Mouse (Mus musculus) hindbrain, embryonic 16.5 days (tissue): ENCODE data around the gene Gm17387. TPM values are rescaled to one million over a fixed set of nuclear protein-coding genes. Genes with fewer than 3 reads are reported as not detected.

Experiments used
- ATAC-seq: fragments of 200-750 bp; cut with Nextera tagmentation; 2 replicates; pipeline ENCODE4 v1.8.0; 2017; ENCODE audit warnings: moderate TSS enrichment, moderate library complexity
- H3K27ac ChIP-seq: fragments of 300-500 bp; sonication (generic); 2 replicates; pipeline ENCODE4 v1.5.1; 2014; ENCODE audit warnings: low read depth, mild to moderate bottlenecking, control low read depth, low read length, moderate library complexity
- H3K27me3 ChIP-seq: fragments of 300-500 bp; sonication (generic); replicated peaks from 2 replicates; pipeline ENCODE4 v1.6.1; 2014; ENCODE audit warnings: low read length; ENCODE audit not compliant: control insufficient read depth, insufficient read depth
- H3K36me3 ChIP-seq: fragments of 300-500 bp; sonication (generic); 2 replicates; pipeline ENCODE4 v1.6.1; 2014; ENCODE audit warnings: mild to moderate bottlenecking, low read length, moderate library complexity, mixed read lengths; ENCODE audit not compliant: control insufficient read depth, insufficient read depth
- H3K4me1 ChIP-seq: fragments of 300-500 bp; sonication (generic); 2 replicates; pipeline ENCODE4 v1.6.1; 2014; ENCODE audit warnings: low read depth, low read length; ENCODE audit not compliant: control insufficient read depth, insufficient read depth
- H3K4me2 ChIP-seq: fragments of 300-500 bp; sonication (generic); 2 replicates; pipeline ENCODE4 v1.6.1; 2014; ENCODE audit warnings: mild to moderate bottlenecking, low read length, control low read depth, moderate library complexity
- H3K4me3 ChIP-seq: fragments of 300-500 bp; sonication (generic); 2 replicates; pipeline ENCODE4 v1.5.1; 2014; ENCODE audit warnings: mild to moderate bottlenecking, low read length, control low read depth, moderate library complexity
- H3K9ac ChIP-seq: fragments of 300-500 bp; sonication (generic); 2 replicates; pipeline ENCODE4 v1.6.1; 2014; ENCODE audit warnings: low read depth, mild to moderate bottlenecking, control low read depth, low read length, moderate library complexity
- H3K9me3 ChIP-seq: fragments of 300-500 bp; sonication (generic); 2 replicates; pipeline ENCODE4 v1.6.1; 2014; ENCODE audit warnings: mild to moderate bottlenecking, low read length, moderate library complexity; ENCODE audit not compliant: control insufficient read depth
- WGBS: fragments of 180-500 bp; shearing (Covaris S2); extraction: QIAGEN DNeasy Blood & Tissue Kit; methylation state at CpG from one replicate; pipeline ENCODE4 v1.1.7; 2014; 5-methylcytosine and 5-hydroxymethylcytosine counted together
- polyA plus RNA-seq: library from polyadenylated mRNA; unstranded; fragments of >200 nt; fragmentation: Nextera tagmentation; extraction: Ambion mirVana; gene quantifications from 2 replicates; pipeline ENCODE4 v1.2.1, GENCODE M21; 2015

Gm17387 gene
- polyA plus RNA-seq, 1 experiment from 2014 or later = not detected

DNA sequence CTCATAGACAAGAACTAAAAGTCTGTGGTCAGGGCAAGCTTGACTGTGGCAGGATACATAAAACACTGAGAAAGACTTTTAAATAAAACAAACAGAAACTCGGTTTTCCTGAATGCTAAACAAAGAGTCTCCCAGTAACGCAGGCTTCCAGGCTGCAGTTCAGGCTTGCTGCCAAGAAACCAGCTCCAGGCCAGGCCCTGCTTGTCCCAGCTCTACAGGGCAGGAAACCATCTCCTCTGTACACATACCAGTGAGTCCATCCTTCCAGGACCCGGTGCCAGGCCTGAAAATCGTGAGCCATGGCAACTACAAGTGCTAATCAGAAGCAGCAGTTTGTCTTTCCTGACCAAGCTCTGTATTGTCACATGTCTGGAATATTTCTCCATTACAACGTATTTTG is 12.7 kb downstream of the Gm17387 start:
- no peaks in the 10 kb centered on the region for H3K4me1 ChIP-seq
- no peaks in the 10 kb centered on the region for H3K27me3 ChIP-seq
- no peak overlapping the region for H3K4me2 ChIP-seq
- H3K4me3 ChIP-seq = no peak overlapping the region
- peak; percentile 94 for ATAC-seq
- 22% methylated on average over 5 of the region's 5 CpGs for WGBS
- no peaks in the 10 kb centered on the region for H3K9me3 ChIP-seq
- no peak overlapping the region for H3K9ac ChIP-seq
- H3K36me3 ChIP-seq = no peaks in the 10 kb centered on the region
- H3K27ac ChIP-seq = no peak overlapping the region

DNA sequence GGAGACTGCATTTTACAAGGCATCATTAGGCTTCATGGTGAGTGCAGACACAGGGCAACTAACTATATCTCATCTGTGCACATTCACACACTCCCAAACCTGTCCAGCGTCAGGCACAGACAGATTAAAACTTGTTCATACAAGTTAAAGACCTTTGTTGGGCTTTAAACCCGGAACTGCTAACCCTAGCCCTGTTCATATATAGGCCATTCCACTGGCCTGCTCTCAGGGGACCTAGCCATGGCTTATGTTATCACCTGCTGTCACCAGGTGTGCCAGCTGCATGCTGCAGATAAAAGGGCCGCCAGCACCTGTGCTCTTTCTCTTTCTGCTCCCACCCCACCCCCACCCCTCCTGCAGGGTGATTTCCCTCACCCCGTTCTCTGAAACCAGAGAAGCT is 13.6 kb downstream of the Gm17387 start:
- Histone ChIP-seq H3K9me3 (no peaks in the 10 kb centered on the region), H3K4me3 (no peak overlapping the region), H3K4me1 (no peaks in the 10 kb centered on the region), H3K36me3 (no peaks in the 10 kb centered on the region), H3K4me2 (no peak overlapping the region), H3K9ac (no peak overlapping the region), H3K27ac (no peak overlapping the region), H3K27me3 (no peaks in the 10 kb centered on the region)
- 70% methylated on average over 4 of the region's 4 CpGs for WGBS
- ATAC-seq = no peak

DNA sequence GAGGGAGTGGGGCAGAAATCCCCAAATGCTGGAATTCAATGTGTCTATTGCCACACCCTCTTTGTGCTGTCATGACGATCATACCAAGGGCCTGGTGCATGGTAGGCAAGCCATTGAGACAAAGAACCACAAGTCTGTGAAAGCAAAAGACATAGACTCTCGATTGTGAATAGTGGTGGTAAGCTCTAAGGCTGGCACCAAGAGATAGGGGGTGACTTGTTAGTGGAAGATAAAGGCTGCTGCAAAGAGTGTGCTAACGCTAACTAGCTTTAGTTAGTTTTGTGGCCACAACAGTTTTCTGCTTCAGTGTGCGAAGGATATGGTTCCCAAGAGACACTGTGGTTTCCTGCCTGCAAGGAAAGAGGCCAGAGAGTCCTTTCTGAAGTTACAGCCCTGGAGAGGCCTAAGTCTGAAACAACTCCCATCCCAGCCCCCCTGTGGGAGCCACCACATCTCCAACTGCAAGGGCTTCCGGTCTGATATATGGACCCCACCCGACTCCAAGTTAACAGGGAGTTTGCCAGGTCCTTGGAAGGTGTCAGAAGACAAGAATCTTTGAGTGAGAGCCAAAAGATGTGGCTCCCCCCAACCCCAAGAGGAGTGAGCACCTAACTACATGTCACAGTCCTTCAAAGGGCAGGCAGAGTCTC is 18.1 kb downstream of the Gm17387 start:
- peaks cover 4% of the 10 kb centered on the region for H3K4me1 ChIP-seq
- no peak for ATAC-seq

DNA sequence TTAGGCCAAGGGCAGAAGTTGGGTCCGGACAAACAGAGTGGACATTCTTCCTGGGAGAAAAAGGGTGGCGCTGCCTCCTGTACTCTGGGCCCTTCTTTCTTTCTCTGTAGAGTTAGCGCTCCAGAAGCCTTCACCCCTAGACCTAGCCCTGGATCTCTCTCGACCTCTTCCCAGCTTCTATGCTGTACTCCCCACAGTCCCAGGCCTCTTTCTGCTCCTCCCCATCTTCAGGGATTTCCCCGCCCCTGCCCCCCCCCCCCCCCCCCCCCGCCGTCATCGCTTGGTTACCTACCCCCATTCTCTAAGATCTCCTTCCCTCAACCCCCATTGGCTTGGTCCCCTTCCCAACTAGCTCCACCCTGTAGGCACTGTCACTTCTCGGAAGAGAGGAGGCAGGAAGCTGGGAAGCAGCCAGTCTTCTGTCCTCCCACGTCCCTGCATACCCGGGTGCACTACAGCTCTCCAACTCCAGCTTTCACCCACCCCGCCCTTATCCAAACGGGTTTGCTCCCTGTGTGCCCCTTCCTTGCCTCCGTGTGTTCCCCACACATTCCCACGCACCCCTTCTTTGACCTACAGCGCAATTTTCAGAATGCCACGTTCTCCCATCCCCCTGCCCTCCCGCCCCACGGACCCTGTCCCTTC is 18.8 kb downstream of the Gm17387 start:
- peak overlapping the region; percentile 97 for H3K4me2 ChIP-seq
- H3K27ac ChIP-seq = peak overlapping the region; percentile 83
- 10% methylated on average over 15 of the region's 19 CpGs for WGBS

More for the DNA sequence above, 18.1 kb downstream of the Gm17387 start:
- H3K9me3 ChIP-seq = no peaks in the 10 kb centered on the region
- H3K36me3 ChIP-seq = no peaks in the 10 kb centered on the region
- no peaks in the 10 kb centered on the region for H3K27me3 ChIP-seq
- peak overlapping the region; percentile 44 for H3K27ac ChIP-seq
- no peak overlapping the region for H3K9ac ChIP-seq
- 66% methylated on average over 6 of the region's 6 CpGs for WGBS
- no peak overlapping the region for H3K4me3 ChIP-seq
- H3K4me2 ChIP-seq = peak overlapping the region; percentile 97

DNA sequence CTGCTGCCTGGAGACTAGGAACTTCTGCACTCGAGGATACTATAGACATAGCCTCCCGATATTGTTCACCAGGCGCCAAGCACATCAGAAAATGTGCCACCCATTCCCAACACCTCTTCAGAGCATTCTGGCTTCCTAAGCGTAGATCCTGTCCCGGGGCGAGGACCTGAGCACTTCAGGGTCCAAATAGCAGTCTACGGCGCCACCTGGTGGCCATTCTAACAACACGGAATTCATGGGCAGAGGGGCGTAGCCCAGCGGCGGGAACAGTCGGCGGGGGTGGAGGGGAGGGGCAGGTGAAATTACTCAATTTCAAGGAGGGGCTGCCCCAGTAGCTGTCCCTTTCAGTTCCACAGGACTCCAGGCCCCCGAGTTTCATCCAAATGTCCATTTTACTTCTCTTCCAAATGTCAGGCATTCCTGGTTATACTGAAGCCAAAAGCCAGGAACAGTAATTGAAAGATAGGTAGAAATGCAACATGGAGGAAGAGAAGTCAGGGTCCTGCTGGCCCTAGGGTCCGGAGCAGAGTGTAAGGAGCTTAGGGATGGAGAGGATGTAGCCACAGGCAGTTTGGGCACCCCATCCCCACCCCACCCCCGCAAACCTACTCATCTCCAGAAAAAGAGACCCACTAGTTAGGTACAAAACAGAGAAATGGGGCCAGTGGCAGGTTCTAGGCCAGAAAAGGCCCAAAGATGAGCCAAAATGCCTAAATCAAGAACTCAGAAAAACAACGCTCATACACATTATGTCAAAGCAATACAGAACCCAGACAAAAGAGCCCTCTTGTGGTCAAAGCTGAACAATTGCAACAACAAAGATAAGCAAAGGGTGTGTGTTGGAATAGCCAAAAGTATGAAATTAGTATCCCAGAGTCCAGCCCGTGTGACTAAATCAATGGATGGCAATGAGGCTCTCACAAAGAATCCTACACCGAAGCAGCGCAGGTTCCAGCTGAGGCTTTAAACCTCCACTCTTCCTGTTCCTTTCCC is 19.6 kb downstream of the Gm17387 start:
- peak overlapping the region; percentile 97 for H3K4me2 ChIP-seq
- H3K27ac ChIP-seq = peak overlapping the region; percentile 83
- no peaks in the 10 kb centered on the region for H3K27me3 ChIP-seq
- WGBS = 9% methylated on average over 21 of the region's 21 CpGs
- H3K4me3 ChIP-seq = peak overlapping the region; percentile 48
- peaks cover 4% of the 10 kb centered on the region for H3K4me1 ChIP-seq
- no peaks in the 10 kb centered on the region for H3K9me3 ChIP-seq
- ATAC-seq = peak; percentile 92
- peak overlapping the region; percentile 70 for H3K9ac ChIP-seq
- H3K36me3 ChIP-seq = no peaks in the 10 kb centered on the region

More for the DNA sequence above, 18.8 kb downstream of the Gm17387 start:
- H3K4me3 ChIP-seq = peak overlapping the region; percentile 48
- no peaks in the 10 kb centered on the region for H3K9me3 ChIP-seq
- peak; percentile 92 for ATAC-seq
- H3K9ac ChIP-seq = peak overlapping the region; percentile 70
- H3K27me3 ChIP-seq = no peaks in the 10 kb centered on the region
- peaks cover 4% of the 10 kb centered on the region for H3K4me1 ChIP-seq
- H3K36me3 ChIP-seq = no peaks in the 10 kb centered on the region

DNA sequence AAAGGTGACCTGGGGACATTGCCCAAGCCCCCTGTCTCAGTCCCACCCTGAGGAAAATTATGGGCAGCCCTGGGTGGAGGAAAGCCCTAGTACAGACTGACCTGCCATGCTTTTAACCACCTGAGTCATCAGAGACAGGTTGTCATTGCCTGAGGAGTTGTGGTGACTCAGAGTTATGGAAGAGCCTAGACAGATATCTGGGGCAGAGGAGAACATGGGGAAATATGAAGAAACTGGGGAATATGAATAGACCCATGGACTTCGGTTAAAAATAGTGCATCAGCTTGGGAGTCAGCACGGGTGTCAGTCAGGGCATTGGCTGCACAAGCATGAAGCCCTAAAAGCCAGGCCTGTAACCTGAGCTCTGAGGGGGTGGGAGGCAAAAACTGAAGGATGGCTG is 20.4 kb downstream of the Gm17387 start:
- peaks cover 4% of the 10 kb centered on the region for H3K4me1 ChIP-seq
- H3K4me2 ChIP-seq = no peak overlapping the region
- no peaks in the 10 kb centered on the region for H3K27me3 ChIP-seq
- 93% methylated on average over 2 of the region's 2 CpGs for WGBS
- H3K9me3 ChIP-seq = no peaks in the 10 kb centered on the region
- no peak overlapping the region for H3K4me3 ChIP-seq
- H3K27ac ChIP-seq = no peak overlapping the region
- H3K36me3 ChIP-seq = no peaks in the 10 kb centered on the region
- ATAC-seq = 0 out of 2 replicates have a peak, but pooled peaks have one; percentile 5
- no peak overlapping the region for H3K9ac ChIP-seq

DNA sequence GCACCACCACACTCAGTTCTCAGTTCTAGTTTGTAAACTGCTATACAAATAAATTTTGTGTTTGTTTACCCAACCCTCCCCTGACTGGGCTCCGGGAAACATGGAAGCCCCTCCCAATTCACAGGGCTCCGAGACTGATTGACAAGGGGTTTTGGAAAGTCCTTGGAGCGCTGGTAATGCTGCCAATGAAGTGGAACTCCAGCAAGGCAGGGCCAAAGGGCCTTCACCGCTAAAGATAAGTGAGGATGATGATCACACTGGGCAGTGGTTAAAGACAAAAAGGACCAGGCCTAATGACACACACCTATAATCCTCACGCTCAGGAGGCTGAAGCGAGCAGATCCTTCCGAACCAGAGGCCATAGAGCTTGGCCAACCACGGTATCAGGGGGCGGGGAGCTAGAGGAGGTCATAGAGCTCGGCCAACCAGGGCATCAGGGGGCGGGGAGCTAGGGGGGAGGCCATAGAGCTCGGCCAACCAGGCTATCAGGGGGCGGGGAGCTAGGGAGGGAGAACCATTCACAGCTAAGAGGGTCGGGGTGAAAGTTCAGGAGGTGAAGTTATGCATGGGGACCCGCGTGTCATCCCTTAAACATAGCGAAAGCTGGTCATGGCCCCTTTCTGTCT is 22.2 kb downstream of the Gm17387 start:
- WGBS = 79% methylated on average over 17 of the region's 17 CpGs
- ATAC-seq = no peak

DNA sequence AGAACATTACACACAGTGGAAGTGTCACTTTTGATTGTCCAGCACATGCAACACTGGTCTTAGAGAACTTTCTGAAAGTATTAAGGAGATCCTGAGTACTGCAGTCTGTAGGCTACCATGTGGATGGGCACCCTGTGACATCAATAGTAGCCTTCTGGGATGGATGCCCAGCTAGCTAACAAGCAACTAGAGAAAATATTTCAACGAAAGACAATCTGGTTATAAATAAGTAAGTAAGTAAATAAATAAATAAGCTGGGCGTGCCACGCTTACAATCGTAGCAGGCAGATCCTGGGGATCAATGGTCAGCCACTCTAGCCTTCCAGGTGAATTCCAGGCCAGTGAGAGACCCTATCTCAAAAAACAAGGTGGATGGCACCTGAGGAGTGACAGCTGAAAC is 23.1 kb downstream of the Gm17387 start:
- Histone ChIP-seq H3K27me3 (no peaks in the 10 kb centered on the region), H3K9me3 (no peaks in the 10 kb centered on the region), H3K9ac (no peak overlapping the region), H3K4me3 (no peak overlapping the region), H3K4me2 (no peak overlapping the region), H3K27ac (no peak overlapping the region), H3K4me1 (peaks cover 4% of the 10 kb centered on the region), H3K36me3 (no peaks in the 10 kb centered on the region)
- ATAC-seq = no peak
- WGBS = 87% methylated on average over 4 of the region's 4 CpGs

More for the DNA sequence above, 22.2 kb downstream of the Gm17387 start:
- Histone ChIP-seq H3K27me3 (no peaks in the 10 kb centered on the region), H3K4me1 (peaks cover 4% of the 10 kb centered on the region), H3K9me3 (no peaks in the 10 kb centered on the region), H3K4me2 (no peak overlapping the region), H3K9ac (no peak overlapping the region), H3K4me3 (no peak overlapping the region), H3K36me3 (no peaks in the 10 kb centered on the region), H3K27ac (no peak overlapping the region)
